Mouse (Mus musculus) c-Kit-negative CD71-positive TER-119-positive erythroid progenitor cells, embryonic 14.5 days (primary cell): ENCODE data around the gene Parp1.
"Not testable (repeated sequence)": the region's sequence is repeated elsewhere in the genome, so short reads cannot be mapped to it uniquely, and the experiment has no call there.

Experiments
- DNase-seq: peaks from one replicate; pipeline ENCODE4 v3.0.0-alpha.2; 2013; ENCODE audit warnings: low read depth, low spot score

The Parp1 gene

GRCm38 (mm10) chr1:180559454-180559853, 9.3 kb upstream of the Parp1 start:
- DNase-seq, result no peak

GRCm38 (mm10) chr1:180561187-180561586, 7.5 kb upstream of the Parp1 start:
- no peak for DNase-seq

- DNase-seq, result no peak
Observed at GRCm38 (mm10) chr1:180564885-180565284, 3.8 kb upstream of the Parp1 start.

DNA sequence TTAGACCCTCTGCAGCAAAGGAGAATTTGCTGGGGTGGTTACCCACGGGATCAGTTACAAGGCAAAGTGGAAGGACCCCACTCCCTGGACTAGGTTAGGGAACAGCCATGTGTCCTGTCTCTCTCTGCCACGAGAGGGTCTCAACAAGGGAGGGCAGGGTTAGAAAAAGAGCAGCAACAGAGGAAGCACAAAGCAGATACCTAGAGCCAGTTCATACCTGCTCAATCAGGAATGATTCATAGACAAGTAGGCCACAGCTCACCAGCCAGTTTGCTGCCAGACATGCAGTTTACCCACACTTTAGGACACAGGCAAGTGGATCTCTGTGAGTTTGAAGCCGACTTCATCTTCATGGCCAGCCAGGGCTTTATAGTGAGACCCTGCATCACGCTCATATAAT, 963 bp upstream of the Parp1 start:
- no peak for DNase-seq

DNA sequence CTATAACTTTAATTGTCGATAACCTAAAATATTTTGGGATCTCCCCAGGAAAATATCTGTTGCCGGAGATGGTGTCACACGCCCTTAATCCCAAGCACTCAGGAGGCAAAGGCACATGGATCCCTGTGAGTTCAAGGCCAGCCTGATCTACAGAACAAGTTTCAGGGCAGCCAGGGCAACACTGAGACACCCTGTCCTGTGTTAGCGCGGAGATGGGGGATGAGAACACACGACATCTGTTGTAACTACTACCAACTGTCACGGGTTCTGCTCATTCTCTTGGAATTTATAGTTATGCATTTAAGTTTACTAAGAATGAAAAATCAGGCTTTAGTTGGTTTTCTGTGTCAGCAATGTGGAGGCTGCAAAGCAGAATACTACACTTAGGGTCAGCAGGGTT, 476 bp upstream of the Parp1 start:
- no peak for DNase-seq

- peak; percentile 4 for DNase-seq
Observed at GRCm38 (mm10) chr1:180569453-180569852, 729 bp downstream of the Parp1 start.

DNA sequence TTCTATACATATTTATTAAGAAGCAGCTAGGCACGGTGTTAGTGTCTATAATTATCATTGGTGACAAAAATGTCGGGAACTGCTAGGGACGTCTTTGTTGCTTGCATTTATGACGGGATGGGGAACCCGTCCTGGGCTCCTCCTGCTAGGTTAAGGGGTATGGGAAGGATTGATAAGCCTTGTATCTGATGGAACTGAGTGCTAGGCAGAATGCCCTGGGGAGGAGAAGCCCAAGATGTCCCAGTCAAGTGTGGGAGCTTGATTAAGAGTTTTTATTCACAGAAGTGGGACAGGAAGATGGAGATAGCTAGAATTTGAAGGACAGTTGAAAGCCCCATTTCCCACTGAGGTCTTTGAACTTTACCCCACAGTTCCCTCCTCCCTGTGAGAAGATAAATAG, 1.5 kb downstream of the Parp1 start:
- DNase-seq, result peak; percentile 60

- DNase-seq, result no peak
Observed at GRCm38 (mm10) chr1:180571018-180571589, 2.4 kb downstream of the Parp1 start.

DNA sequence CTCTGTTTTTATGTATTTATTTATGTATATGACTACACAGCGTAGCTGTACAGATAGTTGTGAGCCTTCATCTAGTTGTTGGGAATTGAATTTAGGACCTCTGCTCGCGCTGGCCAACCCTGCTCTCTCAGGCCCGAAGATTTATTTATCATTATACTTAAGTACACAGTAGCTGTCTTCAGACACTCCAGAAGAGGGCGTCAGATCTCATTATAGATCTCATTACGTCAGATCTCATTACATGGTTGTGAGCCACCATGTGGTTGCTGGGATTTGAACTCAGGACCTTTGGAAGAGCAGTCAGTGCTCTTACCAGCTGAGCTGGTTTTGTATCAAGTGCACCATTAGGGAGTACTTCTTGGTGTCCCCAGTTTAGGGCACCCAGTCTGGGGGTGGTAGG, 3.0 kb downstream of the Parp1 start:
- DNase-seq, result not testable (repeated sequence)

- no peak for DNase-seq
Observed at GRCm38 (mm10) chr1:180572154-180572553, 3.4 kb downstream of the Parp1 start.

DNA sequence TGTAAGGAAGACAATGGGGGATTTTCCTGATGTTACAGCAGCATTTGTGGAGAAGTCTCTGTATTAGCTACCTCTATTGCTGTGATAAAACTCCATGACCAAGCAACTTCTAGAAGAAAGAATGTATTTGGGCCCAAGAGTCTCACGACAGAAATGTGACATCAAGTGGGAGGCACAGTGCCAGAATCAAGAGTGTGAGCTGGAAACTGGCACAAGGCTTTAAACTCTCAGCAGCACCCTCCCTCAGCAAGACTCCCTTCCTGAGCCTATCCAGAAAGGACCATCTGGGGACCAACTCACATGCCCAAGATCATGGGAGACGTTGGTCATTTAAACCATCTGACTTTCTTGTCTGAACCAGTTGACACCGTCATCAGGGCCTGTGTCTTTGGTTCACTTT, 7.8 kb downstream of the Parp1 start:
- no peak for DNase-seq

GRCm38 (mm10) chr1:180577837-180578236, 9.1 kb downstream of the Parp1 start:
- no peak for DNase-seq

- no peak for DNase-seq
Observed at GRCm38 (mm10) chr1:180587792-180588442, 19.2 kb downstream of the Parp1 start.

GRCm38 (mm10) chr1:180600578-180600977, 31.9 kb downstream of the Parp1 start:
- no peak for DNase-seq

DNA sequence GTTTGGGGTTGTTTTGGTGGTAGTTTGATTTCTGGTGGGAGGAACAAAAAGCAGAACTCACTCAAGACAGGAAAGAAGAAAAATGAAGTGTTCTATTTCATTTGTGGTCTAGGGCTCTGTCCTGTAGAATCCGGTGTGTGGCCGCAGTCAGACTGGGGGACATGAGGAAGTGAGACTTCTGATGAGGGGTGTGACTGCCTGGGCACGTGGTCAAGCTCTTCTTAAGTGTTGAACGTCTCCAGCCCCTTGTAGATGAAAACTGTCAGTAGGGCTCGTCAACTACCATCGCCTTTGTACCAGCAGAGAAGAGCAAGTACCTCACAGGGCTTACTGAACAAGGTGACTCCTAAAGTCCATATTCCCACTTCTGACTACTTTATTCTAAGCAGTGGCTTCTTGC, 33.1 kb downstream of the Parp1 start:
- no peak for DNase-seq

GRCm38 (mm10) chr1:180604579-180604978, 35.9 kb downstream of the Parp1 start:
- no peak for DNase-seq

- no peak for DNase-seq
Observed at GRCm38 (mm10) chr1:180606106-180606505, 37.4 kb downstream of the Parp1 start.

GRCm38 (mm10) chr1:180606796-180607577, 38.3 kb downstream of the Parp1 start:
- no peak for DNase-seq

DNA sequence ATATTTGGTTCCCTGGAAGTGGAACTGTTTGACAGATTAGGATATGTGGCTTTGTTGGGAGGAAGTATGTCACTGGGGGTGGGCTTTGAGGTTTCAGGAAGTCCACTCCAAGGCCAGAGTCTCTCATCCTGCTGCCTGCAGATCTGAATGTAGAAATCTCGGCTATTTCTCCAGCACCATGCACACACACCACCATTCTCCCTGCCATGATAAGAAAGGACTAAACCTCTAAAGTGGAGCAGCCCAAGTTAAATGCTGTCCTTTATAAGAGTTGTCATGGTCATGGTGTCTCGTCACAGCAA, 38.8 kb downstream of the Parp1 start:
- DNase-seq, result no peak

DNA sequence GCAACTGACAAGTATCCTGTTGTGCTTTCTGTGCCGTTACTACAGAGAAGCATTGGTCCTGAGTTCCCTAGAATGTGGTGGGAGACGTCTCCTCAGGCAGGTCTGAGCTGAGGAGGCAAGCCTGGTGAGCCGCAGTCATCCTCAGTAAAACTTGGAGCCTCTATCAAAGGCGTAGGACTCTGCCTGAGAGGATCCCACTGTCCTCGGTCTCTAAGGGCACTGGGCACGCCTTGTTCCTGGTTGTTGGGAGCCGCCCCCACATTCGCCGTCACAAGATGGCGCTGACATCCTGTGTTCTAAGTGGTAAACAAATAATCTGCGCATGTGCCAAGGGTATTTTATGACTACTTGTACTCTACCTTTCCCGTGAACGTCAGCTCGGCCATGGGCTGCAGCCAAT, 43.1 kb downstream of the Parp1 start:
- DNase-seq, result not testable (repeated sequence)

DNA sequence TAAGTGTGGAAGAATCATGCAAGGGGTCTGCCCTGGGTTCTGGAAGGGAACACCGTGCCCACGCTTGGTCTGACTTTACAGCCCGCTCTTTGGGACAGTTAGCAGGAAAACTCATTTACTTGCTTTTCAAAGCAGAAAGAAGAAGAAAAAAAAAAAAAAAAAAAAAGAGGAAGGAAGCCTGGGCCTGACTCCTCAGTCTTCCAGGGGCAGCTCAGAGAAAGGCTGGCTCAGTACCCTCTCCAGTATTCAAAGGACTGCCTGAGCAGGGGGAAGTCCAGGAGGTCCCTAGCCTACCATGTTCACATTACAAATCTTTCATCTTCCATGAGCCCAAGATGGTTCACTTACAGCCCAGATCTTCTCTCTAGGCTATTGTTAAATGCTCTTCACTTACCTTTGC, 48.0 kb downstream of the Parp1 start:
- DNase-seq, result no peak

GRCm38 (mm10) chr1:180622389-180622788, 53.7 kb downstream of the Parp1 start:
- DNase-seq, result no peak

DNA sequence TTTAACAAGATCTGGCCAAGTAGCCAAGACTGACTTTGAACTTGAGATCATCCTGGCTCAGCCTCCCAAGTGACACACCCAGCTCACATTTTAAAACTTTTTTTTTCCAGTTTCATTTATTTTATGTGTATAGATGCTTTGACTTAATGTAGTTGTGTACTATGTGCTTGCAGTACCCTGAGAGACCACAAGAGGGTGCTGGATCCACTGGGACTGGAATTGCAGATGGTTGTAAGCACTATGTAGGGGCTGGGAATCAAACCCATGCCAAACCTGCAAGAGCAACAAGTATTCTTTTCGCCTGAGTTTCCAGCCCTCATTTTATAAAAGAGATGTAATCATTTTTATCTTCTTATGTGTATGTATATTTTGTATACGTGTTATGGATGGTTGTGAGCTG, 55.2 kb downstream of the Parp1 start:
- peak; percentile 24 for DNase-seq
